Mouse (Mus musculus) kidney, adult 2 months (tissue): ENCODE results near the gene Serpine1.

ENCODE experiments used
- CTCF ChIP-seq: fragments of 200-500 bp; conservative IDR thresholded peaks from 2 replicates; pipeline ENCODE4 v1.5.1; 2011; ENCODE audit warnings: low read depth, mild to moderate bottlenecking, control low read depth, low read length, moderate library complexity, mixed read lengths; ENCODE audit not compliant: insufficient read depth, insufficient read length
- POLR2A ChIP-seq: fragments of 200-500 bp; IDR thresholded peaks from one replicate; pipeline ENCODE4 v1.6.1; 2011; ENCODE audit warnings: low read depth, low read length, control low read depth

- no peak for TF ChIP-seq POLR2A
- TF ChIP-seq CTCF: no peak
Measured at GRCm38 (mm10) chr5:137046324-137046718, 25.7 kb downstream of the Serpine1 start.
